Mouse (Mus musculus) fibroblast of lung, adult 2 months (primary cell): ENCODE measurements around the gene Dgki.

Experiments used
- DNase-seq: peaks from one replicate; pipeline ENCODE4 v3.0.0-alpha.2; 2011; ENCODE audit warnings: low read depth

The Dgki gene

GRCm38 (mm10) chr6:36808306-36809058 is 491.5 kb downstream of the Dgki start:
- DNase-seq, result no peak

GRCm38 (mm10) chr6:36806906-36807305 is 493.1 kb downstream of the Dgki start:
- no peak for DNase-seq

GRCm38 (mm10) chr6:36800309-36800946 is 499.6 kb downstream of the Dgki start:
- DNase-seq, result peak; percentile 46

GRCm38 (mm10) chr6:36797066-36797655 is 502.8 kb downstream of the Dgki start:
- no peak for DNase-seq
